Mouse (Mus musculus) small intestine, adult 2 months (tissue): ENCODE results near the gene Nt5e. TPM values are rescaled to one million over a fixed set of nuclear protein-coding genes. Genes with fewer than 3 reads are reported as not detected.

Experiments
- H3K27ac ChIP-seq: fragments of 200-500 bp; 2 replicates; pipeline ENCODE4 v1.5.1; 2012; ENCODE audit warnings: low read depth, low read length, control low read depth, inconsistent platforms; ENCODE audit not compliant: insufficient read depth
- H3K27me3 ChIP-seq: fragments of 200-500 bp; 2 replicates; pipeline ENCODE4 v1.6.1; 2012; ENCODE audit warnings: mild to moderate bottlenecking, moderate library complexity, low read length, inconsistent platforms; ENCODE audit not compliant: control insufficient read depth, insufficient read depth
- H3K36me3 ChIP-seq: fragments of 200-500 bp; 2 replicates; pipeline ENCODE4 v1.6.1; 2012; ENCODE audit warnings: mild to moderate bottlenecking, low read length, control low read depth, inconsistent platforms; ENCODE audit not compliant: control insufficient read depth, insufficient read depth
- H3K4me1 ChIP-seq: fragments of 200-500 bp; 2 replicates; pipeline ENCODE4 v1.6.1; 2012; ENCODE audit warnings: low read length, inconsistent platforms, mixed read lengths; ENCODE audit not compliant: control insufficient read depth, insufficient read depth, insufficient read length
- H3K4me3 ChIP-seq: fragments of 200-500 bp; 2 replicates; pipeline ENCODE4 v1.5.1; 2012; ENCODE audit warnings: low read depth, mild to moderate bottlenecking, control low read depth, inconsistent platforms, low read length, moderate library complexity
- CTCF ChIP-seq: fragments of 200-500 bp; IDR thresholded peaks from 2 replicates; pipeline ENCODE4 v1.5.1; 2012; ENCODE audit warnings: low read depth, mild to moderate bottlenecking, control low read depth, inconsistent platforms, low read length, moderate library complexity, mixed read lengths; ENCODE audit not compliant: insufficient replicate concordance, insufficient read length; ENCODE audit errors: extremely low read depth
- POLR2A ChIP-seq: fragments of 200-500 bp; IDR thresholded peaks from 2 replicates; pipeline ENCODE4 v1.6.1; 2012; ENCODE audit warnings: low read depth, mild to moderate bottlenecking, control low read depth, inconsistent platforms, low read length, moderate library complexity
- WGBS: fragments of 180-500 bp; shearing (Covaris S2); methylation state at CpG from one replicate; pipeline ENCODE4 v1.1.7; 2018; 5-methylcytosine and 5-hydroxymethylcytosine counted together
- polyA plus RNA-seq: library from polyadenylated mRNA; depleted of rRNA; stranded (reverse); fragments of >200 nt; gene quantifications from 2 replicates; pipeline ENCODE4 v1.2.3, GENCODE M21; 2012

Gene Nt5e
- polyA plus RNA-seq, 1 experiment = 33.5 TPM

GRCm38 (mm10) chr9:88361211-88361909 lies 34.4 kb downstream of the Nt5e start:
- no peak overlapping the region for H3K4me3 ChIP-seq
- no peak overlapping the region for H3K27ac ChIP-seq
- no peaks in the 10 kb centered on the region for H3K27me3 ChIP-seq
- TF ChIP-seq CTCF = no peak
- TF ChIP-seq POLR2A = no peak
- H3K36me3 ChIP-seq = no peaks in the 10 kb centered on the region
- WGBS = 73% methylated on average over 14 of the region's 14 CpGs
- H3K4me1 ChIP-seq = no peaks in the 10 kb centered on the region

GRCm38 (mm10) chr9:88362055-88362850 lies 35.3 kb downstream of the Nt5e start:
- H3K27me3 ChIP-seq = no peaks in the 10 kb centered on the region
- no peak overlapping the region for H3K4me3 ChIP-seq
- H3K27ac ChIP-seq = no peak overlapping the region
- TF ChIP-seq POLR2A (no peak), CTCF (no peak)
- H3K4me1 ChIP-seq = no peaks in the 10 kb centered on the region
- 38% methylated on average over 5 of the region's 5 CpGs for whole genome bisulfite sequencing
- no peaks in the 10 kb centered on the region for H3K36me3 ChIP-seq

- TF ChIP-seq CTCF = no peak
- TF ChIP-seq POLR2A = no peak
- H3K27ac ChIP-seq = no peak overlapping the region
- WGBS = 93% methylated on average over 3 of the region's 3 CpGs
Observed at GRCm38 (mm10) chr9:88363102-88363501, 36.1 kb downstream of the Nt5e start.

GRCm38 (mm10) chr9:88366308-88366707 lies 39.3 kb downstream of the Nt5e start:
- H3K36me3 ChIP-seq = no peaks in the 10 kb centered on the region
- H3K4me1 ChIP-seq = no peaks in the 10 kb centered on the region
- H3K27me3 ChIP-seq = no peaks in the 10 kb centered on the region
- TF ChIP-seq CTCF = no peak
- no peak for TF ChIP-seq POLR2A
- no peak overlapping the region for H3K27ac ChIP-seq
- 62% methylated on average over 4 of the region's 4 CpGs for WGBS
- H3K4me3 ChIP-seq = no peak overlapping the region

More at GRCm38 (mm10) chr9:88363102-88363501, 36.1 kb downstream of the Nt5e start:
- no peaks in the 10 kb centered on the region for H3K36me3 ChIP-seq
- no peaks in the 10 kb centered on the region for H3K4me1 ChIP-seq
- no peaks in the 10 kb centered on the region for H3K27me3 ChIP-seq
- H3K4me3 ChIP-seq = no peak overlapping the region

GRCm38 (mm10) chr9:88366819-88367218 lies 39.8 kb downstream of the Nt5e start:
- H3K4me1 ChIP-seq = no peaks in the 10 kb centered on the region
- WGBS = 67% methylated on average over 4 of the region's 4 CpGs
- TF ChIP-seq CTCF = no peak
- TF ChIP-seq POLR2A = no peak
- H3K36me3 ChIP-seq = no peaks in the 10 kb centered on the region
- no peak overlapping the region for H3K4me3 ChIP-seq
- H3K27me3 ChIP-seq = no peaks in the 10 kb centered on the region
- H3K27ac ChIP-seq = no peak overlapping the region

GRCm38 (mm10) chr9:88367322-88367721 lies 40.3 kb downstream of the Nt5e start:
- WGBS = 84% methylated on average over 5 of the region's 5 CpGs
- no peak overlapping the region for H3K27ac ChIP-seq

GRCm38 (mm10) chr9:88367751-88368150 lies 40.8 kb downstream of the Nt5e start:
- no peaks in the 10 kb centered on the region for H3K36me3 ChIP-seq
- H3K27me3 ChIP-seq = no peaks in the 10 kb centered on the region
- no peak overlapping the region for H3K4me3 ChIP-seq
- no peak for TF ChIP-seq POLR2A
- TF ChIP-seq CTCF = no peak
- WGBS = 76% methylated on average over 1 of the region's 1 CpGs
- no peak overlapping the region for H3K27ac ChIP-seq
- no peaks in the 10 kb centered on the region for H3K4me1 ChIP-seq

More at GRCm38 (mm10) chr9:88367322-88367721, 40.3 kb downstream of the Nt5e start:
- Histone ChIP-seq H3K4me3 (no peak overlapping the region), H3K27me3 (no peaks in the 10 kb centered on the region), H3K4me1 (no peaks in the 10 kb centered on the region), H3K36me3 (no peaks in the 10 kb centered on the region)
- TF ChIP-seq CTCF (no peak), POLR2A (no peak)
